Mouse (Mus musculus) heart, embryonic 16.5 days (tissue): ENCODE measurements around the gene Ocm. TPM values are rescaled to one million over a fixed set of nuclear protein-coding genes. Genes with fewer than 3 reads are reported as not detected.

Experiments used
- ATAC-seq: fragments of 200-750 bp; cut with Nextera tagmentation; replicated peaks from 2 replicates; pipeline ENCODE4 v1.8.0; 2017; ENCODE audit warnings: moderate number of reproducible peaks; ENCODE audit not compliant: insufficient read depth, low FRiP score; ENCODE audit errors: extremely low read depth
- H3K27ac ChIP-seq: fragments of 300-500 bp; sonication (generic); 2 replicates; pipeline ENCODE4 v1.5.1; 2014; ENCODE audit warnings: mild to moderate bottlenecking, low read length, control low read depth, moderate library complexity
- H3K27me3 ChIP-seq: fragments of 300-500 bp; sonication (generic); 2 replicates; pipeline ENCODE4 v1.6.1; 2014; ENCODE audit warnings: low read length, mixed read lengths; ENCODE audit not compliant: control insufficient read depth, insufficient read depth
- H3K36me3 ChIP-seq: fragments of 300-500 bp; sonication (generic); 2 replicates; pipeline ENCODE4 v1.6.1; 2014; ENCODE audit not compliant: control insufficient read depth, insufficient read depth
- H3K4me1 ChIP-seq: fragments of 300-500 bp; sonication (generic); 2 replicates; pipeline ENCODE4 v1.6.1; 2014; ENCODE audit warnings: low read length, mixed read lengths; ENCODE audit not compliant: control insufficient read depth, insufficient read depth
- H3K4me2 ChIP-seq: fragments of 300-500 bp; sonication (generic); 2 replicates; pipeline ENCODE4 v1.6.1; 2014; ENCODE audit warnings: low read depth, mild to moderate bottlenecking, control low read depth, low read length
- H3K4me3 ChIP-seq: fragments of 300-500 bp; sonication (generic); 2 replicates; pipeline ENCODE4 v1.5.1; 2014; ENCODE audit warnings: mild to moderate bottlenecking, control low read depth, low read length
- H3K9ac ChIP-seq: fragments of 300-500 bp; sonication (generic); 2 replicates; pipeline ENCODE4 v1.6.1; 2014; ENCODE audit warnings: low read length, control low read depth
- H3K9me3 ChIP-seq: fragments of 300-500 bp; sonication (generic); replicated peaks from 2 replicates; pipeline ENCODE4 v1.6.1; 2016; ENCODE audit warnings: low read length; ENCODE audit not compliant: control insufficient read depth
- WGBS: fragments of 180-500 bp; shearing (Covaris S2); extraction: QIAGEN DNeasy Blood & Tissue Kit; methylation state at CpG from one replicate; pipeline ENCODE4 v1.1.7; 2014; 5-methylcytosine and 5-hydroxymethylcytosine counted together
- polyA plus RNA-seq: library from polyadenylated mRNA; unstranded; fragments of >200 nt; fragmentation: Nextera tagmentation; extraction: Ambion mirVana; gene quantifications from 2 replicates; pipeline ENCODE4 v1.2.1, GENCODE M21; 2015

Gene Ocm
- polyA plus RNA-seq: 0.64 TPM in 1 of 2 replicates, not detected in the other

- Histone ChIP-seq H3K4me3 (no peak within 1 kb of the TSS), H3K27me3 (no peaks in the 10 kb centered on the region), H3K36me3 (no peaks in the 10 kb centered on the region), H3K4me1 (no peaks in the 10 kb centered on the region), H3K9me3 (no peaks in the 10 kb centered on the region), H3K9ac (no peak within 1 kb of the TSS), H3K27ac (no peak within 1 kb of the TSS), H3K4me2 (no peak within 1 kb of the TSS)
- WGBS: 52% methylated on average over 11 of the region's 11 CpGs
- no peak for ATAC-seq
Measured at GRCm38 (mm10) chr5:144026620-144027263, at the start of gene Ocm. Ocm (minus strand) TSS chr5:144026670.

- Histone ChIP-seq H3K9ac (no peak overlapping the region), H3K27ac (no peak overlapping the region), H3K36me3 (no peaks in the 10 kb centered on the region), H3K9me3 (peaks cover 6% of the 10 kb centered on the region; the same call in 1 of the 2 replicates), H3K27me3 (no peaks in the 10 kb centered on the region), H3K4me2 (no peak overlapping the region), H3K4me3 (no peak overlapping the region), H3K4me1 (no peaks in the 10 kb centered on the region)
- 24% methylated on average over 1 of the region's 1 CpGs for WGBS
- no peak for ATAC-seq
Measured at GRCm38 (mm10) chr5:144071249-144071648, 44.8 kb upstream of the Ocm start.

- H3K4me1 ChIP-seq: no peaks in the 10 kb centered on the region
- H3K4me2 ChIP-seq: no peak overlapping the region
- H3K27ac ChIP-seq: no peak overlapping the region
- no peak overlapping the region for H3K9ac ChIP-seq
- H3K36me3 ChIP-seq: no peaks in the 10 kb centered on the region
- H3K27me3 ChIP-seq: no peaks in the 10 kb centered on the region
- ATAC-seq: no peak
- WGBS: 58% methylated on average over 1 of the region's 1 CpGs
- H3K4me3 ChIP-seq: no peak overlapping the region
- peaks cover 6% of the 10 kb centered on the region; the same call in 1 of the 2 replicates for H3K9me3 ChIP-seq
Measured at GRCm38 (mm10) chr5:144070064-144070463, 43.6 kb upstream of the Ocm start.

- Histone ChIP-seq H3K36me3 (no peaks in the 10 kb centered on the region), H3K9ac (no peak overlapping the region), H3K4me2 (no peak overlapping the region), H3K9me3 (peaks cover 6% of the 10 kb centered on the region; the same call in 1 of the 2 replicates), H3K27me3 (no peaks in the 10 kb centered on the region), H3K27ac (no peak overlapping the region), H3K4me3 (no peak overlapping the region), H3K4me1 (no peaks in the 10 kb centered on the region)
- 76% methylated on average over 2 of the region's 2 CpGs for WGBS
- ATAC-seq: no peak
Measured at GRCm38 (mm10) chr5:144066036-144066435, 39.6 kb upstream of the Ocm start.

GRCm38 (mm10) chr5:144064093-144064492 lies 37.6 kb upstream of the Ocm start:
- Histone ChIP-seq H3K4me2 (no peak overlapping the region), H3K9me3 (peaks cover 6% of the 10 kb centered on the region; the same call in 1 of the 2 replicates), H3K27me3 (no peaks in the 10 kb centered on the region), H3K4me3 (no peak overlapping the region), H3K36me3 (no peaks in the 10 kb centered on the region), H3K27ac (no peak overlapping the region), H3K9ac (no peak overlapping the region), H3K4me1 (no peaks in the 10 kb centered on the region)
- 63% methylated on average over 5 of the region's 5 CpGs for WGBS
- ATAC-seq: no peak

- H3K36me3 ChIP-seq: no peaks in the 10 kb centered on the region
- no peaks in the 10 kb centered on the region for H3K4me1 ChIP-seq
- no peak overlapping the region for H3K4me2 ChIP-seq
- no peak overlapping the region for H3K9ac ChIP-seq
- no peak overlapping the region for H3K27ac ChIP-seq
- H3K4me3 ChIP-seq: no peak overlapping the region
- no peak for ATAC-seq
- H3K27me3 ChIP-seq: no peaks in the 10 kb centered on the region
- H3K9me3 ChIP-seq: no peaks in the 10 kb centered on the region
- 82% methylated on average over 6 of the region's 6 CpGs for WGBS
Measured at GRCm38 (mm10) chr5:144054340-144054739, 27.9 kb upstream of the Ocm start.

GRCm38 (mm10) chr5:144053450-144053849 lies 27.0 kb upstream of the Ocm start:
- Histone ChIP-seq H3K27ac (no peak overlapping the region), H3K36me3 (no peaks in the 10 kb centered on the region), H3K9ac (no peak overlapping the region), H3K4me1 (no peaks in the 10 kb centered on the region), H3K27me3 (no peaks in the 10 kb centered on the region), H3K4me2 (no peak overlapping the region), H3K9me3 (no peaks in the 10 kb centered on the region), H3K4me3 (no peak overlapping the region)
- ATAC-seq: no peak
- 39% methylated on average over 3 of the region's 3 CpGs for WGBS

- Histone ChIP-seq H3K4me2 (no peak overlapping the region), H3K9ac (no peak overlapping the region), H3K4me1 (no peaks in the 10 kb centered on the region), H3K9me3 (no peaks in the 10 kb centered on the region), H3K27me3 (no peaks in the 10 kb centered on the region), H3K4me3 (no peak overlapping the region), H3K36me3 (no peaks in the 10 kb centered on the region), H3K27ac (no peak overlapping the region)
- ATAC-seq: no peak
Measured at GRCm38 (mm10) chr5:144051268-144051667, 24.8 kb upstream of the Ocm start.

- H3K36me3 ChIP-seq: no peaks in the 10 kb centered on the region
- no peak overlapping the region for H3K9ac ChIP-seq
- H3K27me3 ChIP-seq: no peaks in the 10 kb centered on the region
- no peaks in the 10 kb centered on the region for H3K9me3 ChIP-seq
- no peaks in the 10 kb centered on the region for H3K4me1 ChIP-seq
- H3K27ac ChIP-seq: no peak overlapping the region
- 54% methylated on average over 3 of the region's 3 CpGs for WGBS
- no peak overlapping the region for H3K4me3 ChIP-seq
- ATAC-seq: no peak
- no peak overlapping the region for H3K4me2 ChIP-seq
Measured at GRCm38 (mm10) chr5:144049881-144050280, 23.4 kb upstream of the Ocm start.
